ENCODE assay signal across 7 mouse cellular contexts in the genomic region with DNA sequence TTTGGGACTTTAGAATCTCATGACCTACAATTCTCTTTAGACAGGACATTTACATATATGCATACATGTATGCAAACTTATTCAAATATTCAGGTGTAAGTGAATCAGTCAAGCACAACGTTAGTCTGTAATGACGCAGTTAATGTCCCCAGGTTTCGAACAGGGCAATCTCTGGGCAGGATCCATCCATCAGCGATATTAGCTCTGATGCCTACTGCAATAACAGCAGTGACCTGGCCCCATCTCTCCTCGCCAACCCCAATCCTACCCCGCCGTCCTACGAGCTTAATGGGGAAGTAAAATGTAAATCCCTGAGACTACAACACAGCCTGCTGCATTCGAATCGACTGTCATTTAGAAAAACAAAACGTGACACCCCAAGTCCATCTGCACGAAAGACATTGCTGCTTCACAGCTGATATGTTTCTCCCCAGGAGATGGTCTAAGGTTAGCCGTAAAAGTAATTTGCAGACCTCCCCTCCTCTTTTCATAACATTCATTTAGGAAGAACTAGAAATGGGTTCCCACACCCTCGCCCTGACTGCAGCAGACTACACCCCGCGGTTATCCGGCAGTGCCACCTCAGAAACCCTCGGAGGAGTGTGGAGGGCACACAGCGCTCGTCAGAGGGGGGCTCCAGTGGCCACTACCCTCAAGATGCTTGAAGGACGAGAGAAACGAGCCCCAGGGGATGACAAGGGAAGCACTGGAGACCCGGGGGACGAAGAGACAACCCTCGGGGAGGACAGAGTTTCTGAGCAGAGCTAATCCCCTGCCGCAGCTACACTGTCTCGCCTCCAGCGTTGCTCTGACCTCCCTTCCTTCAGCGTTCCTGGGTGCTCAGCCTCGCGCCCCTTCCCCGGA. TPM values are rescaled to one million over a fixed set of nuclear protein-coding genes. Genes with fewer than 3 reads are reported as not detected.
DNase-seq lines count a peak whose midpoint lies in the region; ATAC-seq lines count a peak whose summit lies in the region.

No protein-coding gene starts in this region.

- no peaks in the 10 kb centered on the region; the same call in 1 of the 2 replicates for H3K36me3 ChIP-seq in forebrain, embryonic 15.5 days
- H3K36me3 ChIP-seq in midbrain, embryonic 13.5 days = no peaks in the 10 kb centered on the region

- no peaks in the 10 kb centered on the region for H3K27me3 ChIP-seq in forebrain, embryonic 15.5 days
- H3K27me3 ChIP-seq in midbrain, embryonic 13.5 days = no peaks in the 10 kb centered on the region

- peak; percentile 85 for ATAC-seq in forebrain, embryonic 15.5 days (replicated peaks)
- ATAC-seq in midbrain, embryonic 13.5 days = peak; percentile 89

- H3K4me2 ChIP-seq in forebrain, embryonic 15.5 days (replicated peaks) = peak overlapping the region; percentile 51
- peak overlapping the region; percentile 67 for H3K4me2 ChIP-seq in midbrain, embryonic 13.5 days (replicated peaks)

- WGBS in forebrain, embryonic 15.5 days = 1% methylated on average over 32 of the region's 32 CpGs
- WGBS in midbrain, embryonic 13.5 days = 2% methylated on average over 32 of the region's 32 CpGs

- peak overlapping the region; percentile 83 for H3K9ac ChIP-seq in forebrain, embryonic 15.5 days (replicated peaks)
- H3K9ac ChIP-seq in midbrain, embryonic 13.5 days (replicated peaks) = peak overlapping the region; percentile 90

- H3K4me1 ChIP-seq in brown adipose tissue, adult 24 weeks (ENCODE audit: control insufficient read depth, insufficient read depth, insufficient read length, low read length) = peaks cover 4% of the 10 kb centered on the region; the same call in 1 of the 2 replicates
- peaks cover 22% of the 10 kb centered on the region for H3K4me1 ChIP-seq in forebrain, embryonic 15.5 days
- H3K4me1 ChIP-seq in midbrain, embryonic 13.5 days (replicated peaks) = peaks cover 25% of the 10 kb centered on the region

- H3K4me3 ChIP-seq in brown adipose tissue, adult 24 weeks (ENCODE audit: insufficient read depth, low read depth, low read length) = peak overlapping the region; percentile 93
- H3K4me3 ChIP-seq in forebrain, embryonic 15.5 days = peak overlapping the region; percentile 75
- peak overlapping the region; percentile 78 for H3K4me3 ChIP-seq in midbrain, embryonic 13.5 days (replicated peaks)

- H3K9me3 ChIP-seq in forebrain, embryonic 15.5 days = no peaks in the 10 kb centered on the region
- H3K9me3 ChIP-seq in midbrain, embryonic 13.5 days = no peaks in the 10 kb centered on the region

- peak; percentile 54 for DNase-seq in thymus, postnatal 14 days
- no peak for DNase-seq in thymus, postnatal 0 days (ENCODE audit: low spot score)
- peak; percentile 41 for DNase-seq in kidney, postnatal 10 days
- no peak for DNase-seq in ovary, adult 18-20 months (ENCODE audit: low spot score)

- peak overlapping the region; percentile 66; the same call in 1 of the 2 replicates for H3K27ac ChIP-seq in brown adipose tissue, adult 24 weeks (replicated peaks; ENCODE audit: low read depth, low read length)
- peak overlapping the region; percentile 65 for H3K27ac ChIP-seq in forebrain, embryonic 15.5 days (replicated peaks)
- H3K27ac ChIP-seq in midbrain, embryonic 13.5 days = peak overlapping the region; percentile 84

RNA-seq across cellular contexts. Expression of a gene that starts 0.6 kb away (rescaled TPM):
- polyA plus RNA-seq in thymus, postnatal 0 days (2015; fragmentation: Nextera tagmentation; extraction: Ambion mirVana) = 51.6 and 60.2 TPM in 2 replicates
- polyA plus RNA-seq in brown adipose tissue, adult 24 weeks (2012; ENCODE audit: insufficient read depth, insufficient read length, missing spikeins) = 12.2 and 17.1 TPM in 2 replicates
- polyA plus RNA-seq in forebrain, embryonic 15.5 days (2015; fragmentation: Nextera tagmentation; extraction: Ambion mirVana) = 94.5 and 94.7 TPM in 2 replicates
- polyA plus RNA-seq in midbrain, embryonic 13.5 days (2015; fragmentation: Nextera tagmentation; extraction: Ambion mirVana) = 113 and 138 TPM in 2 replicates

RNA-seq across cellular contexts. Expression of a gene that starts 13.3 kb away (rescaled TPM):
- 42.2 and 49.6 TPM in 2 replicates for polyA plus RNA-seq in thymus, postnatal 0 days (2015; fragmentation: Nextera tagmentation; extraction: Ambion mirVana)
- 10.4 and 13.6 TPM in 2 replicates for polyA plus RNA-seq in brown adipose tissue, adult 24 weeks (2012; ENCODE audit: insufficient read depth, insufficient read length, missing spikeins)
- 163 and 175 TPM in 2 replicates for polyA plus RNA-seq in forebrain, embryonic 15.5 days (2015; fragmentation: Nextera tagmentation; extraction: Ambion mirVana)
- polyA plus RNA-seq in midbrain, embryonic 13.5 days (2015; fragmentation: Nextera tagmentation; extraction: Ambion mirVana) = 195 and 211 TPM in 2 replicates

Comparison
In these comparisons a context has a peak if more than half of its experiments do, and no peak if none do; other contexts are left out.
1. DNase-seq: peak in thymus, postnatal 14 days (single experiment) and kidney, postnatal 10 days (single experiment); none in thymus, postnatal 0 days (single experiment) and ovary, adult 18-20 months (single experiment).
2. Peak in every context shown above with its lines, with median percentiles within 50 percentile points of each other: H3K27ac ChIP-seq and H3K4me3 ChIP-seq.